Mouse (Mus musculus) heart, adult 8-10 months (tissue): Measurements from ENCODE around the gene Gm10181. TPM values are rescaled to one million over a fixed set of nuclear protein-coding genes. Genes with fewer than 3 reads are reported as not detected.

ENCODE experiments used
- total RNA-seq, 4 experiments: library from RNA; stranded (reverse); gene quantifications; 2 replicates each; pipeline ENCODE4 v1.2.4; 2022

Gene Gm10181
- total RNA-seq, 4 experiments from 2014 or later, result not detected

Other genes with a start within 250 kb of the Gm10181 start
- gene Herpud2, start 62.4 kb downstream of the Gm10181 start, total RNA-seq, result 10 to 100 TPM; 32.6 to 39.9 (median 36.0) TPM
- 100 to 1,000 TPM in 3 of 4 experiments, 10 to 100 TPM in 1; 97.5 to 117 (median 108) TPM for gene Sept7, start 163.0 kb downstream of the Gm10181 start, total RNA-seq